Mouse (Mus musculus): ENCODE results near the gene Rfc2. TPM values are rescaled to one million over a fixed set of nuclear protein-coding genes. Genes with fewer than 3 reads are reported as not detected.

Gene Rfc2
- 133 and 145 TPM in 2 replicates for polyA plus RNA-seq (2012; rRNA removed)

DNA sequence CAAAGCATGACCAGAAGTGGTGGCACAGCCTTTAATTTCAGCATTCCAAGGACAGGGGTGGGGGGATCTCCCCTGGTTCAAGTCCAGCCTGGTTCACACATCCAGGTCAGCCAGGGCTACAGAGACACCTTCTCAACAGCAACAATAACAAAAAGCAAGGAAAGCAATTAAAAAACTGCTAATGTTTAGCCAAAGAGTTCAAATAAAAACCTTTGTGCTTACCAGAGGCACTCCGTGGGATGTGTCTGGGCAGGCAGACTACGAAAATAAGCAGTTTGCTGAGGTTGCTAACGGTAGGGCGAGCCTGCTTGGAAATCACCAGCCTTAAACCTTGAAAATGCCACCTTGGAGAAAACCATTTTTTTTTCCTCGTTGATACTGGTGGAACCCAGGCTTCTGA, at the start of gene Rfc2:
Gene Rfc2, plus strand, starts transcription at position 221 of the 400 bp plus-strand sequence.
- 95% methylated on average over 5 of the region's 5 CpGs for WGBS
- Histone ChIP-seq H3K4me3 (ENCODE audit: control insufficient read depth, insufficient read depth, low read length) (no peak within 1 kb of the TSS), H3K36me3 (ENCODE audit: control insufficient read depth, insufficient read depth, low read length) (no peaks in the 10 kb centered on the region), H3K27me3 (ENCODE audit: control insufficient read depth, insufficient read depth, low read length) (no peaks in the 10 kb centered on the region), H3K4me1 (replicated peaks; ENCODE audit: control insufficient read depth, insufficient read depth, low read length) (peaks cover 3% of the 10 kb centered on the region), H3K27ac (ENCODE audit: control insufficient read depth, insufficient read depth, low read length) (no peak within 1 kb of the TSS)
- DNase-seq = no peak
- TF ChIP-seq POLR2A (IDR thresholded peaks at IDR 0.05; ENCODE audit: control insufficient read depth, extremely low read depth, insufficient read depth, low read length, poor library complexity) = no peak
- TF ChIP-seq CTCF (IDR thresholded peaks at IDR 0.05; ENCODE audit: borderline replicate concordance, control insufficient read depth, extremely low read depth, insufficient read depth, low read length, poor library complexity) = no peak

DNA sequence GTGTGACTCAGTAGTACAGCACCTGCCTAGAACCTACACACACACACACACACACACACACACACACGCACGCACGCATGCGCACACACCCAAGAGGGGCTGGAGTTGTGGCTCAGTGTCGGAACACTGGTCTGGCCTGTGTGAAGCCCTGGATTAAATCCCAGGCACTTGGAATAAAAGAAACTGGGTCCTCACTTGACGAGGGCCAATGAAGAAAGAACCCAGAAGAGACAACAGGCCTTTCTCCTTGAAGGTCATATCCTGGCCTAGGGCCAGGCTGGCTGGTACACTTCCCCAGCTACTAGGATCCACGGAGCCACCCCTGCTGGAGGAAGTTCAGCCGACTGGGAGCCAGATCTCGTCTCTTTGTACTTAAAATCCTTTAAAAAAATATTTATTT, 49.6 kb upstream of the Rfc2 start:
- DNase-seq = no peak
- 93% methylated on average over 9 of the region's 9 CpGs for WGBS
- H3K4me1 ChIP-seq (replicated peaks; ENCODE audit: control insufficient read depth, insufficient read depth, low read length) = no peaks in the 10 kb centered on the region
- H3K4me3 ChIP-seq (ENCODE audit: control insufficient read depth, insufficient read depth, low read length) = no peak overlapping the region
- no peaks in the 10 kb centered on the region for H3K36me3 ChIP-seq (ENCODE audit: control insufficient read depth, insufficient read depth, low read length)
- no peak overlapping the region for H3K27ac ChIP-seq (ENCODE audit: control insufficient read depth, insufficient read depth, low read length)
- TF ChIP-seq POLR2A (IDR thresholded peaks at IDR 0.05; ENCODE audit: control insufficient read depth, extremely low read depth, insufficient read depth, low read length, poor library complexity) (no peak), CTCF (IDR thresholded peaks at IDR 0.05; ENCODE audit: borderline replicate concordance, control insufficient read depth, extremely low read depth, insufficient read depth, low read length, poor library complexity) (no peak)
- no peaks in the 10 kb centered on the region for H3K27me3 ChIP-seq (ENCODE audit: control insufficient read depth, insufficient read depth, low read length)

DNA sequence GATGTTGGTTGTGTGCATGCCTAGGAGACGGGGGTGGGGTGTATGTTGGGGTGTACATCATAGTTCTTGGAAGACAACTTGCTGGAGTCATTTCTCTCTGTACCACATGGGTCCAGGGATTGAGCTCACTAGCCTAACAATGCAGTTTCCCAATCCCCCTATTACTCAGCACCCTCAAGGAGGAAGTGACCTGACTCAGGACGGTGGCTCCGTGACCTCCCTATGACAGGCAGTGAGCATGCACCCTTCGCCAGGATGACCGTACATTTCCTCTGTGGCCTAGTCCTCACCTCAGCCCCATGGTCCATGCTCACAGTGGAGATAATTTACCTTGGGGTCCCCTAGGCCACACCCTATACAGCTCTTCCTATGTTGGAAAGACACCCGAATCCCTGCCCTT, 48.7 kb upstream of the Rfc2 start:
- no peak overlapping the region for H3K27ac ChIP-seq (ENCODE audit: control insufficient read depth, insufficient read depth, low read length)
- H3K27me3 ChIP-seq (ENCODE audit: control insufficient read depth, insufficient read depth, low read length) = no peaks in the 10 kb centered on the region
- no peak overlapping the region for H3K4me3 ChIP-seq (ENCODE audit: control insufficient read depth, insufficient read depth, low read length)
- DNase-seq = no peak
- H3K36me3 ChIP-seq (ENCODE audit: control insufficient read depth, insufficient read depth, low read length) = no peaks in the 10 kb centered on the region
- TF ChIP-seq POLR2A (IDR thresholded peaks at IDR 0.05; ENCODE audit: control insufficient read depth, extremely low read depth, insufficient read depth, low read length, poor library complexity) = no peak
- 88% methylated on average over 6 of the region's 6 CpGs for WGBS
- no peaks in the 10 kb centered on the region for H3K4me1 ChIP-seq (replicated peaks; ENCODE audit: control insufficient read depth, insufficient read depth, low read length)

DNA sequence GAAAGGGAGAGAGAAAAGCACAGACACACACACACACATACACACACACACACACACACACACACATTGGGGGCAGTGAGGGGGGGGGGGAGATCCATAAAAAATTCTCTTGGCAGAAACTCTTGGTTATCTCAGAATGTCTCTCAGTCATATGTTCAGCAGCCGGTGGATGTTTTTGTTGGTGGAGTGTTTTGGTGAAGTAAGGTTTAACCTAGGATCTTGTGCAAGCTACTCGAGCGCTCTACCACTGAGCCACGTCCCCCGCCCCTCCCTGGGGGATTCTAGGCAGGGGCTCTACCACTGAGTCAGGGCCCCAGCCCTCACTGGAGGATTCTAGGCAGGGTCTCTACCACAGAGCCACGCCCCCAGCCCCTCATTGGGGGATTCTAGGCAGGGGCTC, 45.1 kb upstream of the Rfc2 start:
- Histone ChIP-seq H3K4me3 (ENCODE audit: control insufficient read depth, insufficient read depth, low read length) (no peak overlapping the region), H3K4me1 (replicated peaks; ENCODE audit: control insufficient read depth, insufficient read depth, low read length) (peaks cover 14% of the 10 kb centered on the region), H3K27me3 (ENCODE audit: control insufficient read depth, insufficient read depth, low read length) (no peaks in the 10 kb centered on the region), H3K27ac (ENCODE audit: control insufficient read depth, insufficient read depth, low read length) (no peak overlapping the region), H3K36me3 (ENCODE audit: control insufficient read depth, insufficient read depth, low read length) (no peaks in the 10 kb centered on the region)
- TF ChIP-seq POLR2A (IDR thresholded peaks at IDR 0.05; ENCODE audit: control insufficient read depth, extremely low read depth, insufficient read depth, low read length, poor library complexity) (no peak), CTCF (IDR thresholded peaks at IDR 0.05; ENCODE audit: borderline replicate concordance, control insufficient read depth, extremely low read depth, insufficient read depth, low read length, poor library complexity) (no peak)
- WGBS = 93% methylated on average over 6 of the region's 6 CpGs
- DNase-seq = no peak

DNA sequence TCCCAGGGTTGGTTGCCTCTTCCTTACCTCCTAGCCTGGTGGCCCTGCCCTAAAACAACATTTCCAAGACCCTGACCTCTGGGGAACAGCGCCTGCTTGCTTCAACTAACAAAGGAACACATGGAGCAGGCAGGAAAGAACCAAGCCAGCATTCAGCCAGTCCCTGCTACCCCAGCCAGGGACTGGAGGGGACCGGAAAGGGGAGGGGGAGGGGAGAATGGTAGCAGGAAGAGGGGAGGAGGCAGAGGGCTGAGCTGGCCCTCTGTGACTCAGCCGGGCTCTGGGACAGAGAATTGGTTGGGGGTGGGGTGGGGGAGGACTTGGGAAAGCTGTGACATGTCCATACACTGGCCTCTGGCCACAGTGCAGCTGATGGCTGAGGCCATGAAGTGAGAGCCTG, 41.3 kb upstream of the Rfc2 start:
- TF ChIP-seq CTCF (IDR thresholded peaks at IDR 0.05; ENCODE audit: borderline replicate concordance, control insufficient read depth, extremely low read depth, insufficient read depth, low read length, poor library complexity) (no peak), POLR2A (IDR thresholded peaks at IDR 0.05; ENCODE audit: control insufficient read depth, extremely low read depth, insufficient read depth, low read length, poor library complexity) (no peak)
- WGBS = 25% methylated on average over 3 of the region's 3 CpGs
- peak; percentile 65 for DNase-seq
- Histone ChIP-seq H3K36me3 (ENCODE audit: control insufficient read depth, insufficient read depth, low read length) (no peaks in the 10 kb centered on the region), H3K27ac (ENCODE audit: control insufficient read depth, insufficient read depth, low read length) (peak overlapping the region; percentile 8; the same call in 1 of the 2 replicates), H3K27me3 (ENCODE audit: control insufficient read depth, insufficient read depth, low read length) (no peaks in the 10 kb centered on the region), H3K4me3 (ENCODE audit: control insufficient read depth, insufficient read depth, low read length) (no peak overlapping the region), H3K4me1 (replicated peaks; ENCODE audit: control insufficient read depth, insufficient read depth, low read length) (peaks cover 14% of the 10 kb centered on the region)

DNA sequence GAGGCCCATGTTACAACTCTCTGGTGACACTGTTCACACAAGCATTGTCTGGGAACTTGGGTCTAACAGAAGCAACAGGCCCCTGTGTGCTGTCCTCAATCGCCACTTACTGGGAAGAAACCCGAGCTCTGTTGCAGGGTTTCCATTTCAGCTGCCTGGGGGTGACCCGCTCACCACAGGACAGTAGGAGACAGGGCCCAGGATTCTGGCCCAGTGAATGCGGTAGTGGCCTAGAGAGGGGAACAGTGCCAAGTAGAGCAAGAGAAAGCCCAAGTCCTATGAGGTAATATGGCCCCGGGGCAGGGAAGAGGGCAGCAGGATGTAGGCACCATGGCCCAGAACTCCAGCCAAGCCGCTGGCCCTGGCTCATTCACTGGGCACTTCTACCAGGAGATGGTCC, 40.3 kb upstream of the Rfc2 start:
- no peak overlapping the region for H3K27ac ChIP-seq (ENCODE audit: control insufficient read depth, insufficient read depth, low read length)
- DNase-seq = no peak
- 90% methylated on average over 6 of the region's 6 CpGs for WGBS
- H3K27me3 ChIP-seq (ENCODE audit: control insufficient read depth, insufficient read depth, low read length) = no peaks in the 10 kb centered on the region
- H3K4me3 ChIP-seq (ENCODE audit: control insufficient read depth, insufficient read depth, low read length) = no peak overlapping the region
- peaks cover 14% of the 10 kb centered on the region for H3K4me1 ChIP-seq (replicated peaks; ENCODE audit: control insufficient read depth, insufficient read depth, low read length)
- no peak for TF ChIP-seq POLR2A (IDR thresholded peaks at IDR 0.05; ENCODE audit: control insufficient read depth, extremely low read depth, insufficient read depth, low read length, poor library complexity)
- no peak for TF ChIP-seq CTCF (IDR thresholded peaks at IDR 0.05; ENCODE audit: borderline replicate concordance, control insufficient read depth, extremely low read depth, insufficient read depth, low read length, poor library complexity)
- no peaks in the 10 kb centered on the region for H3K36me3 ChIP-seq (ENCODE audit: control insufficient read depth, insufficient read depth, low read length)

DNA sequence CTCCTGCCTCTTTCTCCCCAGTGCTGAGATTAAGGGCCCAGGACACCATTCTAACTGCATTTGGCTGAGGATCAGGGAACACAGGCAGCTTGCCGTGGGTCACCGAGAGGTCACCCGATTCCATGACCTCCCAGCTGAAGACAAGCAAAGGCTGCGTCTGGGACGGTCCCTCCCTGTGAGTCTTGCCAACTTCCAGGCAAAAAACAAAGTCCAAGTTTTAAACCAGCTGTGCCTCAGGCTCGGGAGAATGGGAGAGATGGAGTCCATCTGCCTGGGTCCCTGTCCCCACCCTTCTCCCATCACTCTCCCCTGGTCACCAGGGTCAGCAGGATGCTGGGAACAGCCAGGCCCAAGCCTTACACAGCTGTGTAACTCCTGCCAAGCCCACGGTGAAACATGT, 39.5 kb upstream of the Rfc2 start:
- H3K27ac ChIP-seq (ENCODE audit: control insufficient read depth, insufficient read depth, low read length) = no peak overlapping the region
- no peak overlapping the region for H3K4me3 ChIP-seq (ENCODE audit: control insufficient read depth, insufficient read depth, low read length)

More for the DNA sequence above, 39.5 kb upstream of the Rfc2 start:
- no peak for DNase-seq
- Histone ChIP-seq H3K4me1 (replicated peaks; ENCODE audit: control insufficient read depth, insufficient read depth, low read length) (peaks cover 14% of the 10 kb centered on the region), H3K27me3 (ENCODE audit: control insufficient read depth, insufficient read depth, low read length) (no peaks in the 10 kb centered on the region), H3K36me3 (ENCODE audit: control insufficient read depth, insufficient read depth, low read length) (no peaks in the 10 kb centered on the region)
- 93% methylated on average over 7 of the region's 7 CpGs for WGBS
- no peak for TF ChIP-seq CTCF (IDR thresholded peaks at IDR 0.05; ENCODE audit: borderline replicate concordance, control insufficient read depth, extremely low read depth, insufficient read depth, low read length, poor library complexity)
- no peak for TF ChIP-seq POLR2A (IDR thresholded peaks at IDR 0.05; ENCODE audit: control insufficient read depth, extremely low read depth, insufficient read depth, low read length, poor library complexity)
